Mouse (Mus musculus) neural tube, embryonic 11.5 days (tissue): ENCODE measurements at regions not wholly inside any gene's neighbourhood (a gene's known extent, or its start where the extent isn't known, plus 50 kb on each side); places are given as distances from the start of the nearest gene placed in this dataset.
"Not testable (repeated sequence)": the region's sequence is repeated elsewhere in the genome, so short reads cannot be mapped to it uniquely, and the experiment has no call there.

Experiments
- ATAC-seq: fragments of 200-750 bp; cut with Nextera tagmentation; 2 replicates; pipeline ENCODE4 v1.8.0; 2017; ENCODE audit warnings: moderate number of reproducible peaks, mild to moderate bottlenecking, moderate TSS enrichment, moderate library complexity; ENCODE audit not compliant: insufficient read depth, low FRiP score, low TSS enrichment
- DNase-seq: peaks from one replicate; pipeline ENCODE4 v3.0.0-alpha.2; 2015; ENCODE audit warnings: low spot score
- H3K27ac ChIP-seq: fragments of 300-500 bp; sonication (generic); 2 replicates; pipeline ENCODE4 v1.5.1; 2014; ENCODE audit warnings: low read depth, mild to moderate bottlenecking, low read length
- H3K27me3 ChIP-seq: fragments of 300-500 bp; sonication (generic); 2 replicates; pipeline ENCODE4 v1.6.1; 2014; ENCODE audit warnings: mild to moderate bottlenecking, low read length, mixed read lengths; ENCODE audit not compliant: control insufficient read depth, insufficient read depth
- H3K36me3 ChIP-seq: fragments of 300-500 bp; sonication (generic); 2 replicates; pipeline ENCODE4 v1.6.1; 2014; ENCODE audit warnings: mild to moderate bottlenecking, low read length, moderate library complexity, mixed read lengths; ENCODE audit not compliant: control insufficient read depth, insufficient read depth
- H3K4me1 ChIP-seq: fragments of 300-500 bp; sonication (generic); 2 replicates; pipeline ENCODE4 v1.6.1; 2014; ENCODE audit warnings: low read length, mixed read lengths; ENCODE audit not compliant: control insufficient read depth, insufficient read depth
- H3K4me2 ChIP-seq: fragments of 300-500 bp; sonication (generic); 2 replicates; pipeline ENCODE4 v1.6.1; 2014; ENCODE audit warnings: low read depth, mild to moderate bottlenecking, moderate library complexity
- H3K4me3 ChIP-seq: fragments of 300-500 bp; sonication (generic); 2 replicates; pipeline ENCODE4 v1.5.1; 2014; ENCODE audit warnings: low read depth, low read length
- H3K9ac ChIP-seq: fragments of 300-500 bp; sonication (generic); 2 replicates; pipeline ENCODE4 v1.6.1; 2014; ENCODE audit warnings: mild to moderate bottlenecking, low read length
- H3K9me3 ChIP-seq: fragments of 300-500 bp; sonication (generic); 2 replicates; pipeline ENCODE4 v1.6.1; 2016; ENCODE audit warnings: low read length; ENCODE audit not compliant: control insufficient read depth
- WGBS: fragments of 180-500 bp; shearing (Covaris S2); extraction: QIAGEN DNeasy Blood & Tissue Kit; methylation state at CpG from one replicate; pipeline ENCODE4 v1.1.7; 2014; 5-methylcytosine and 5-hydroxymethylcytosine counted together

GRCm38 (mm10) chr10:119123517-119123916, 116.3 kb downstream of the Cand1 start:
- Histone ChIP-seq H3K4me2 (no peak overlapping the region), H3K9ac (no peak overlapping the region), H3K9me3 (peaks cover 5% of the 10 kb centered on the region; the same call in 1 of the 2 replicates), H3K4me1 (no peaks in the 10 kb centered on the region), H3K27ac (no peak overlapping the region), H3K4me3 (no peak overlapping the region), H3K27me3 (no peaks in the 10 kb centered on the region), H3K36me3 (no peaks in the 10 kb centered on the region)
- WGBS = 38% methylated on average over 5 of the region's 5 CpGs
- DNase-seq = peak; percentile 55
- no peak for ATAC-seq

GRCm38 (mm10) chr10:119122347-119122746, 117.5 kb downstream of the Cand1 start:
- Histone ChIP-seq H3K36me3 (no peaks in the 10 kb centered on the region), H3K9me3 (peaks cover 5% of the 10 kb centered on the region; the same call in 1 of the 2 replicates), H3K4me3 (no peak overlapping the region), H3K9ac (no peak overlapping the region), H3K27me3 (no peaks in the 10 kb centered on the region), H3K4me2 (no peak overlapping the region), H3K4me1 (no peaks in the 10 kb centered on the region), H3K27ac (no peak overlapping the region)
- no peak for DNase-seq
- 88% methylated on average over 8 of the region's 8 CpGs for WGBS
- ATAC-seq = no peak

GRCm38 (mm10) chr10:119121575-119121974, 118.3 kb downstream of the Cand1 start:
- Histone ChIP-seq H3K4me1 (no peaks in the 10 kb centered on the region), H3K27me3 (no peaks in the 10 kb centered on the region), H3K4me2 (no peak overlapping the region), H3K9me3 (peaks cover 5% of the 10 kb centered on the region; the same call in 1 of the 2 replicates), H3K9ac (no peak overlapping the region), H3K27ac (no peak overlapping the region), H3K4me3 (no peak overlapping the region), H3K36me3 (no peaks in the 10 kb centered on the region)
- DNase-seq (no peak), ATAC-seq (no peak)
- 59% methylated on average over 6 of the region's 6 CpGs for WGBS

- no peak overlapping the region for H3K4me2 ChIP-seq
- H3K4me1 ChIP-seq = no peaks in the 10 kb centered on the region
- no peaks in the 10 kb centered on the region for H3K9me3 ChIP-seq
- no peak for DNase-seq
- H3K9ac ChIP-seq = no peak overlapping the region
- H3K27ac ChIP-seq = no peak overlapping the region
- no peak overlapping the region for H3K4me3 ChIP-seq
- 77% methylated on average over 2 of the region's 2 CpGs for WGBS
- H3K36me3 ChIP-seq = no peaks in the 10 kb centered on the region
- no peak for ATAC-seq
- no peaks in the 10 kb centered on the region for H3K27me3 ChIP-seq
These were observed 122.9 kb downstream of the Cand1 start for GRCm38 (mm10) chr10:119116843-119117390.

GRCm38 (mm10) chr10:119115200-119115599, 124.7 kb downstream of the Cand1 start:
- not testable (repeated sequence) for H3K27me3 ChIP-seq, H3K4me2 ChIP-seq, H3K4me1 ChIP-seq, H3K36me3 ChIP-seq, H3K9ac ChIP-seq, H3K27ac ChIP-seq, DNase-seq, ATAC-seq, H3K4me3 ChIP-seq, H3K9me3 ChIP-seq

- ATAC-seq = no peak
These were observed 125.2 kb downstream of the Cand1 start for GRCm38 (mm10) chr10:119114653-119115052.

GRCm38 (mm10) chr10:119111886-119112285, 128.0 kb downstream of the Cand1 start:
- Histone ChIP-seq H3K36me3 (no peaks in the 10 kb centered on the region), H3K27me3 (no peaks in the 10 kb centered on the region), H3K4me1 (no peaks in the 10 kb centered on the region), H3K27ac (no peak overlapping the region), H3K9me3 (no peaks in the 10 kb centered on the region), H3K4me2 (no peak overlapping the region), H3K4me3 (no peak overlapping the region), H3K9ac (no peak overlapping the region)
- DNase-seq = no peak
- no peak for ATAC-seq
- WGBS = 81% methylated on average over 2 of the region's 2 CpGs

More at GRCm38 (mm10) chr10:119114653-119115052, 125.2 kb downstream of the Cand1 start:
- no peak overlapping the region for H3K27ac ChIP-seq
- DNase-seq = peak; percentile 32
- H3K9me3 ChIP-seq = no peaks in the 10 kb centered on the region
- H3K4me3 ChIP-seq = no peak overlapping the region
- no peaks in the 10 kb centered on the region for H3K4me1 ChIP-seq
- no peaks in the 10 kb centered on the region for H3K36me3 ChIP-seq
- H3K4me2 ChIP-seq = no peak overlapping the region
- 44% methylated on average over 10 of the region's 10 CpGs for WGBS
- no peak overlapping the region for H3K9ac ChIP-seq
- H3K27me3 ChIP-seq = no peaks in the 10 kb centered on the region

- Histone ChIP-seq H3K27ac (no peak overlapping the region), H3K9me3 (no peaks in the 10 kb centered on the region), H3K9ac (no peak overlapping the region), H3K4me1 (no peaks in the 10 kb centered on the region), H3K4me2 (no peak overlapping the region), H3K36me3 (no peaks in the 10 kb centered on the region), H3K27me3 (no peaks in the 10 kb centered on the region), H3K4me3 (no peak overlapping the region)
- WGBS = 81% methylated on average over 3 of the region's 3 CpGs
- DNase-seq (no peak), ATAC-seq (no peak)
These were observed 128.4 kb downstream of the Cand1 start for GRCm38 (mm10) chr10:119111409-119111808.

- DNase-seq (no peak), ATAC-seq (no peak)
- H3K4me2 ChIP-seq = no peak overlapping the region
- 52% methylated on average over 5 of the region's 5 CpGs for whole genome bisulfite sequencing
- H3K27me3 ChIP-seq = no peaks in the 10 kb centered on the region
- no peaks in the 10 kb centered on the region for H3K36me3 ChIP-seq
- no peak overlapping the region for H3K9ac ChIP-seq
- H3K9me3 ChIP-seq = no peaks in the 10 kb centered on the region
- H3K4me1 ChIP-seq = no peaks in the 10 kb centered on the region
- no peak overlapping the region for H3K27ac ChIP-seq
- no peak overlapping the region for H3K4me3 ChIP-seq
These were observed 129.2 kb downstream of the Cand1 start for GRCm38 (mm10) chr10:119110614-119111013.
